Mouse (Mus musculus) skeletal muscle tissue, adult 2 months (tissue): Measurements from ENCODE around the gene Cblb.

Experiments used
- DNase-seq: peaks from one replicate; pipeline ENCODE4 v3.0.0-alpha.2; 2012; ENCODE audit warnings: low read depth, low spot score

The Cblb gene

DNA sequence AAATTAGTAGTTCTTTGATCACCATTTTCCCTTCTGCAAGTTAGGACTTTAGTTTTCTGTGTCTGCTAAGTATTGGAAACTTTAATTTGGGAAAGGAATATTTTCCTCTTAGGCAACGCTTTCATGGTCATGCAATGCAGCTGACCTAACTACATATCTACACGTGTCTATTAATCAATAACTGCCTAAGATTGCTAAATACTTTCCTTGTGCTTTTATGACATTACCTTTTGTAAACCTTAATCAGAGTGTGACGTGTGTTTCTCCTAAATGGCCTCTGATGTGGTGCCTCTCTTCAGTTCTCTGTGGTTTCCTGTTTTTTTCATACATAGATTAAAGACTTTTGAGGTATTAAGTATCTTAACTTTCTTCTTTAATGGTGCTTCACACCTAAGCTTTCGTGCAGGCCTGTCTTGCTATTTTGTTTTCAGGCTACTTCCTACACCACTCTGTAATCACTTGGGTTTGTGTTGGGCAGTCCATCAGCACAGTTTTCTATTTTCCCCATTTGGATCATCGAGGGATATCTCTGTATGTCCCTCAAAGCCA is 98.4 kb downstream of the Cblb start:
- DNase-seq: no peak

DNA sequence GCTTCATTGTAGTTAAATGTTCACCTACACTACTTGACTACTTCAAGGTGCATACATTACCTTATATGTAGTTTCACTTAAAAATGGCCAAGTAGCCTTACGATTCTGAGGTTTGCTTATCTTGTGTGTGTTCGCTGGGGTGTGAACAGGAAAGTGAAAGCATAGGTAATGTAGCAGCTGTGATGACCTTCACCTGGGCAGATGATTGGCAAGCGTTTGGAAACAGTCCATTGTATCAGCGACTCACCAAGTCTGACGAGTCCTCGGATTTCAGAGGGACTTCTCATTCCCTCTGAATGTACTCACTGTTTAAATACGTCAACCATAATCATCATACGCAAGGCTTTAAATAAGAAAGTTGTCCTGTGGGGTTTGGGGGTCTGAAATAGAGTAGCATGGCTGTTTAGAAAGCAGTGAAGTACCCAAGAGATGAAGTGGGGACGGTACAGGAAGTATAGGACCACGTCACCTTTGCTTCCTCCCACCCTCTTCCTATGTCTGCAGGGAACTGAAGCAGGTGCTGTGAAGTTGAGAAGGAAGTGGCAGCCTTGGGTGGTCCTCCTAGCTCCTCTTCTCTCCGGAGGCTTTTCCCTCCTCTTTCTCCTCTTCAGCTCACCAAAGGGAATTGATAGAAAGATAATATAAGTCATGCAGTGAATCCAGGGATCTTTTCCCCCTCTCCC is 101.9 kb downstream of the Cblb start:
- DNase-seq: no peak

GRCm38 (mm10) chr16:52134631-52135227 is 103.7 kb downstream of the Cblb start:
- peak; percentile 77 for DNase-seq

DNA sequence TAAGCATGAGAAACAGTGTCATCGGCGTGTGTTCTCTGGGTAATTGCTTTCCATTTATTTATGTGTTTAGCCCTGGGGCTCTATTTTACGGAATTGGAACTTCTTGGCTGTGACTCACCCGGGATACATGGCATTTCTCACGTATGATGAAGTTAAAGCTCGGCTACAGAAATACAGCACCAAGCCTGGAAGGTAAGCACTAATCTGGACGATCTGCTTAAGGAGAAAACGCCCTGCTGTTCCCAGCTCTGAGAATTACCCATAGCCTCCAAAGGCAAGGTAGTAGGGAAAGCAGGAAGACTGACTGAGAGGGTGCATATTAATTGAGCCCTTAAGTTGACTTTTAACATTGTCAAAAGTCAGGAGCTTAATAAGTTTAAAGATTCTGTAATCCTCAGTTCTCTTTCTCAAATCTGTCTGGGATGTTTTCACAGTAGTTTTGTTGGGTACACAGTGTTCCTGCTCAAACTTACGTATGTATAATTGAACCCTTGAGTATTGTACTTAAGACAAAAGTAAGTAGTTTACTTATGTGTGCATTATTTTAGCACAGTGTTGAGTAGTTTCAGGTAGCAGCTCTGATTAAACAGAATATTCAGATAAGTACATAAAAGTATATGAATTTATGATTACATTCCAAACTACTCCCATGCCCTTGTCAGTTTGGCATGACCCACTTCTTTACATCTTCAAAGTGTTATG is 104.8 kb downstream of the Cblb start:
- no peak for DNase-seq

GRCm38 (mm10) chr16:52143101-52143500 is 112.1 kb downstream of the Cblb start:
- DNase-seq: no peak

DNA sequence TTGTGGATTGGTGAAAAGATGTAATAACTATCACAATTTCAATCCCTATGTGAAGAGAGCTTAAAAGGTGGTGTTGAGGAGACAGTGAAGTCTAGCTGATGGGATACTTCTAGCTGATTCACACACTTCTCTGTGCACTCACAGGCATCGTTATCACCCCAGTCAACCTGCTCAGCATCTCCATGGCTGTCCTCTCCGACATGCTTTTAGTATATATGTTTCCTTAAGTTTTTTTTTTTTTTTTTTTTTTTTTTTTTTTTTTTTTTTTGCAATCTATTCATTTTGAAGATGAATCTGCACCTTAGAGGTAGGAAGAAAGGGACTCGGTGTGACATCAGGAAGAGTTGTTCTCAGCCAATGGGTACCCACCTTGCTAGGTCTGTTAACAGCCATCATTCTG is 112.8 kb downstream of the Cblb start:
- DNase-seq: no peak

DNA sequence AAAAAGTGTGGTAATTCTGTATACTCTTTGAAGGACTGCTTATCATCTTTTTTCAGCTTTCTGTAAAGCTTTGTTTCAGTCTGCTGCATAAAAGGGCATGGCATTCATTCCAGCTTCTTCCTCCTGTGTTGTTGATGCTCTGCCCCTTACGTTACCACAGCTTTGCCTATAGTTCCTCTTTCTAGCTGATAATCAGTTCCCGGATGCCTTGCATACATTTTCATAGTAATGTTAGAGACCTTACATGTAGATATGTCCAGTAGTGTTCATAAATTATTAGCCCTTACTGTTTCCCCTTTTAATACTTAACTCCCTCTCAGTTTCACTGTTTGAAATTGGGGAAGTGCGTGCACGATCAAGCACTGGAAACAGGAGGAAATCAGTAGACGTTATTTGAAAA is 113.8 kb downstream of the Cblb start:
- DNase-seq: peak; percentile 10

- DNase-seq: no peak
Observed at GRCm38 (mm10) chr16:52145552-52145951, 114.5 kb downstream of the Cblb start.

- no peak for DNase-seq
Observed at GRCm38 (mm10) chr16:52146976-52147696, 116.1 kb downstream of the Cblb start.

DNA sequence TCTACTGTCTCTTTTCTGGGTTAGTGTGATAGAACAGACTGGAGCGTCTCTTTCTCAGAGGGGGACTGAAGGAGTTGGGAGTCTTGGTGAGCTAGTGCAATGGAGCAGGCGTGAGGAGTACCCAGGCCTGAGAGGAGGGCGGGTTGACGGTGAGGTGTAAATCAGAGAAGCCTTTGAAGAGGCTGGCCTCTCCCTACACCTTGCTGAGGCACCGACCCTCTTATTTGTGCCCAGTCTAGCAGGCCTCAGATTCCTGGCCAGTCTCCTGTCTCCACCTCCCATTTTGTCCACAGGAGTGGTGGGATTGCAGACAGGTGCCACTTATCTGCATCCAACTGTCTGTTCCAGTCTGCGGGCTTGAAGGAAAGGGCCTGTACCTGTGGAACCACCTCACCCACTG is 117.0 kb downstream of the Cblb start:
- no peak for DNase-seq

DNA sequence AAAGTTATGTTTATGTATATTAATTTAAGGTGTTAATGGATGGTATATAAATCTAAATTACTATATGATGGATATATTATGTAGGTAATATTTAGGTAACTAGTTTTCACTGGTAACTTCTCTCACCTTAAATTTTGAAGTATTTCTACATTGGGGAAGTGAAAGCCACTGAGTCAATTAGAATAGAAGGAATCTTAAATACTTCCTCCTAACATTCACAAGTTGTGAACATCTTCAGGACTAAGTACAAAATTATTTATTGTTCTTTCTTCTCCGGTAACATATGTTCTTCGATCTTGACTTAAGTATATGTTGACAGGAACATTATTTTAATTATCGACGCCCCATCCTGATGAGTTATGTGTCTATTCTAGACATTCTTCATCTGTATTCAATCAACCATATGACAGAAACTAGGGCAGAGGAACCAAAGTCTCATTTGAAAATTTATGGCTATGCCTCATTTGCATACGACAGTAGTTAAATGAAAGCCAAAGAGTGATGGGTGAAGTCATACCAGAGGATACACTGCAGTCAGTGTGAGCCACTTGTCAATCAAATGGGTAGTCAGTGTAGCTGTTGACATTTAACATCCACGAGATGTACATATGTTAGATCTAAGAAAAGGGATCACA is 118.2 kb downstream of the Cblb start:
- no peak for DNase-seq

DNA sequence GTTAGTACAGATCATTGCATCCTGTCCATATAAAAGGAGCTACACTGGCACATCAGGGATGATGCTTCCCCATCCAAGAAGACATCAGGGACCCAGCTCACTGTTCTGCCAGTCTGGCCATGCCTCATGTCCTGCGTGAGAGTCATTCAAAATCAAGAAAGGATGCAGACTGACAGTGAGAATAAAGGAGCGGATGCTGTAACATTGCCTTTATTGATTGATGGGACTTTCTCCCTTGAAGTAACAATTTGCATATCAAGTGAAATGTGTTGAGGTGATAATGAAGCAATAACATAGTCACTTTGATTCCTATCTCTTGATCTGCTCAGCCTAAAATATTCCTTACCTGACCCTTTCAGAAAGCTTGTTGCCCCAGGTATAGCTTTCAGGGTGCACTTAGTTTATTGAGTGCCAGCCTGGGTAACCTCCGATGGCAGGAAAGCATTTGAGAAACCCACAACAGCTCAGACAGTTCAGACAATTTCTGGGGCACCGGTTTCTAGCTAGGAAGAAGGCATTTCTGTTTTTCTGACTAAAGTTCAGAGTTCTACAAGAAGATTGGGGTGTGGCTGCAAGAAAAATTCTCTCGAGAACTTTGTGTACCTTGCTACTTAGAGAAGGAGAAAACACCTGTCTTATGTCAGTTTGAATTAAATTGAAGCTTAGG is 124.1 kb downstream of the Cblb start:
- DNase-seq: no peak

DNA sequence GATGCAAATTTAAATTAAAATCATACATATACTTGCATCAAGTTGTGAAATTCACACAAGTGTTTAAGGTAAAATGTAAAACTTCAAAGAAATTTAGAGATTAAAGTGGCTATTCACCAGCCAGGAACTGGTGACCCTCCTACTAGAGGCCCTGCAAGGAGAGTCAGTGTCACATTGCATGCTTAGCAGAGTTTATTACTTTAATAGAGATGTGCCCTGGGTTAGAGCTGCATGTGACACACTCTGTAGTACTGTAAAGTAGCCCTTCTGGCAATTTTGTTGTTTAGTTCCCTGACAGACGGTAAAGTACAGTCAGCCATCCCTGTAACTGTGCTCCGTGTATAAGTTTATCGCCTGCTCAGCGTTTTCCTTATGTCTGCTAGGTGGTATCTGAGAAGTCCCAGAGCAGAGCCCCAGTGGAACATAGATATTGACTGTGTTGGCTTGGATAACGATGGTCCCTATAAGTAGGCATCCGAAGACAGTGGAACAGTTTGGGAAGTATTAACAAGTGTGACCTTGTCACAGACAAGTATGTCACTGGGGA is 129.0 kb downstream of the Cblb start:
- DNase-seq: no peak

DNA sequence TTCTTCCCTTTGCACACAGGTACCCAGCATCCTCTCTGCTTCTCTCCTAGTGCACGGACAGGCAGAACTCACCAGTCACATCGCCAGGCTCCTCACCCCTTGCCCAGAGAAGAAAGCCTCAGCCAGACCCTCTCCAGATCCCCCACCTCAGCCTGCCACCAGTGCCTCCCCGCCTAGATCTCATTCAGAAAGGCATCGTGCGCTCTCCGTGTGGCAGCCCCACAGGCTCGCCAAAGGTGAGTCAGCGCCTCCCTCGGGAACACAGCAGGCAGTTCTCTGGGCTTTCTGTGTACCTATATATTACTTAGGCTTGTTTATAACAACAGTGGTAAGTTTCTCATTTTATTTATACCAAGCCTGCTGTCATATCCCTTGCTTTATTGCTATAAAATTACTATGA is 133.2 kb downstream of the Cblb start:
- no peak for DNase-seq

DNA sequence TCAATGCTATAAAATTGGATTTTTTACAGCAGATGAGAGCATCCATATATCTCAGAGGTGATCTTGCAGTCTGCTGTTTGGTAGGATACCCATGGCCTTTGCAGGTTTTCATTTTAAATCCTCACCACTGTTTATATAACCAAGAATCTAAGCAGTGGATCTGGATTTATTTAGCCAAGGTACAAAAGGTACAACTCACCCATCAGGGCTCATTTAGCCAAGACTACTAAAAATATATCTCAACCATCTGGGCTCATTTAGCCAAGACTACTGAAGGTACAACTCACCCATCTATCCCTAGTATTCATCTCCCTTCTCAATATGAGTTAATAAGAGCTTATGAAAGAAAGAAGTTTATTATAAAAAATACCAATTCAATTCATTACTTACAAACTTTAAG is 142.2 kb downstream of the Cblb start:
- DNase-seq: no peak

DNA sequence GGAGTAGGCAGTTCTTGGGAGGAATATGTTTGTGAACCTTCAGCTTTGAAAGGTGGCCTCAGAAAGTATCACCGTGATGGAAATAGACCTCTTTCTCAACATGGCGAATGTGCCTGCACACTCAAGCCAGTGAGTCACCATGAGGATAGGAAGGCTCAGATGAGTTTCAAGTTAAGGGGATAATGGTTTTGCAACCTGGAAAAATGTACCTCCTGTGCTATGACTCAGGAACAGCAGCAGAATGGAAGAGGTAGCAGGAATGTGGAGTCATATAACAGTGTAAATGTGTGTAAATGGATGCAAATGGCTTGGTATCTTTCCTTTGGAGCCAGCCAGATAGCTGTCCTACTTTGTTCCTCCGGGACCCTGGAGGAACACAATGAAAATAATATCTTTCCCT is 148.8 kb downstream of the Cblb start:
- DNase-seq: no peak

- DNase-seq: peak; percentile 27
Observed at GRCm38 (mm10) chr16:52182057-52182456, 151.0 kb downstream of the Cblb start.

GRCm38 (mm10) chr16:52184350-52184749 is 153.3 kb downstream of the Cblb start:
- no peak for DNase-seq

- peak; percentile 73 for DNase-seq
Observed at GRCm38 (mm10) chr16:52186731-52187130, 155.7 kb downstream of the Cblb start.

DNA sequence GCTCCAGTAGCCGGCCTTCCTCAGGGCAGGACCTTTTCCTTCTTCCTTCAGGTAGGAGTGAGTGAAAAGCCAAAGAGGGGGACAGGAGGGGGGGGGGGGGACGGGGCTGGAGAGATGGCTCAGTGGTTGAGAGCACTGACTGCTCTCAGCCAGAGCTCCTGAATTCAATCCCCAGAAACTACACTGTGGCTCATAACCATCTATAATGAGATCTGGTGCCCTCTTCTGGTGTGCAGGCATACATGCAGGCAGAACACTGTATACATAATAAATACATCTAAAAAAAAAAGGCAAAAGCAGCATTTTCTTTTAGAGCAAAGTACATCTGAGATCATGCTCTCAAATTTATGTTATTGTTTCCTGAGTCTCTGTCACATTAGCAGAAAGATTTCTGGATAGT is 158.1 kb downstream of the Cblb start:
- DNase-seq: no peak

- DNase-seq: no peak
Observed at GRCm38 (mm10) chr16:52190714-52191113, 159.7 kb downstream of the Cblb start.
